Mouse (Mus musculus): ENCODE data around the gene Gm8005.
"Not testable (repeated sequence)": the region's sequence is repeated elsewhere in the genome, so short reads cannot be mapped to it uniquely, and the experiment has no call there.

Gene Gm8005

DNA sequence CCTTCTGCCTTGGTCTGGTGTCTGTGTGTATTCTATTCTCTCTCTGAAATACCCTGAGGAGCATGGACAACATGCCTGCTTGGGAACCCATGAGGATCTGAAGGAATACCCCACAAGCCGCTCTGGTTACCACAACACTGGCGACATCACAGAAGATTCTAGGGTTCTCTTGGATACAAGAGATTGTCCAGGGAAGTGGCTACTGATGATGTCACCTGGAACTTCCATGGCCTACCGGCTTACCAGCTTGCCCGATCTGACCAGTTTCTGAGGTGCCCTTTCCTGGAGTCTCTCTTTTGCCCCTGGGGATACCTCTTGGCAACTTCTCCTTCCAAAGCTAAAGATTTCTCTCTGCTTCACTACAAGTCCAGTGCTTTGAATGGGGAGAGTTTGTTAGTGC, at the start of gene Gm8005:
Gm8005 (minus strand) TSS at position 101 of the 400 bp plus-strand sequence.
- not testable (repeated sequence) for DNase-seq

GRCm38 (mm10) chr14:42463581-42463980, 24.1 kb upstream of the Gm8005 start, which contains the start of gene Gm8011:
Gm8011 (plus strand) TSS chr14:42463881.
- DNase-seq, result not testable (repeated sequence)
